Mouse (Mus musculus) retina, postnatal 7 days (tissue): ENCODE measurements around the gene Iars.
"Not testable (repeated sequence)": the region's sequence is repeated elsewhere in the genome, so short reads cannot be mapped to it uniquely, and the experiment has no call there.

Experiments used
- DNase-seq: peaks from one replicate; pipeline ENCODE4 v3.0.0-alpha.2; 2012; ENCODE audit warnings: low read depth, low spot score

Gene Iars

DNA sequence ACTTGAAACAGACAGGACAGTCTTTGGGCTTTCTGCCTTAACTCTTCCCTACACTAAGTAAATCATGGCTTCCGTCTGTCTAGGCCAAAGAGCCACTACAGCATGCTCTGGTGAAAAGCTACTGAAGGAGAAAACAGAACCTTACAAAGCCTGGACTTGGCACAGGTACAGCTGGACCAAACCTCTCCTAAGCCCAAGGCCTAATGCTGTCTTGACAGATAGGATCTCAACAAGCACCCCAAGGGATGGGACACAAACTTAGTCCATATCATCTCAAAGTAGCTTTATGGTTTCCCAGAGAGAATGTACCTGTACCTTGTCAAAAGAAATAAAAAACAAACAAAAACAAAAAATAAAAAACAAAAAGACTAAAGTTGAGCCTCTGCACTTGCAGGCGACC lies 54.5 kb downstream of the Iars start:
- DNase-seq: no peak

GRCm38 (mm10) chr13:49738011-49738410 lies 56.1 kb downstream of the Iars start:
- DNase-seq: no peak

DNA sequence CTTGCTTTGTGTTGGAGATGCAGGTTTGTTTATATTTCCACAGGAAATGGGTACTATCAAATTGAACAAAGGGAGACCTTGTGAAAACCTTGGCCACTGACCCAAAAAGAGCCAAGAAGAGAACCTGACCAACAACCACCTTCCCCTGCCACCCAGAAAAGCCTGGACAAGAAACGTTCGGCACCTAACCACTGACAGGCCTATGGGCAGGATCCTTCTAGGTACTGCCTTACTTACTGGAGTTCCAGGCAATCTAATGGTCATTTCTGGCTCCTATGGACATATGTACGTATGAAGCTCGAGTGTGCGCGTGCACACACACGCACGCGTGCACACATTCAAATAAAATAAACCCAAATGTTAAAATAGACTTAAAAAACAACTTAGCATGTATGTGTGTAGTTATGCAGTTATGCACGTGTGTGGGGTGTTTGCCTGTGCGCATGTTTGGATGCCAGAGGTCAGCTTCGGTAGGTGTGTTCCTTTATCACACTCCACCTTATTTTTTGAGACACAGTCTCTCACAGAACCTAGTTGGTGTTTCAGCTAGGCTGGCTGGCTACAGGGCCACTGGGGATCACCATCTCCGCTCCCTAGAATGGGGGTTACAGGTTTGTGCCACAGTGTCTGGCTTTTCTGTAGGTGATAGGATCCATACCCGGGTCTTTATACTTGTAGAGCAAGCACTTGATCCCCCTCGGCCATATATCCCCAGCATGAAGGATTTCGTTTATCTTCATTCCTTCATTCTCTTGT lies 59.6 kb downstream of the Iars start:
- no peak for DNase-seq

GRCm38 (mm10) chr13:49756591-49756990 lies 74.7 kb downstream of the Iars start:
- DNase-seq: no peak

- no peak for DNase-seq
Measured at GRCm38 (mm10) chr13:49757966-49758365, 76.1 kb downstream of the Iars start.

- no peak for DNase-seq
Measured at GRCm38 (mm10) chr13:49760675-49761074, 78.8 kb downstream of the Iars start.

- no peak for DNase-seq
Measured at GRCm38 (mm10) chr13:49762208-49762607, 80.3 kb downstream of the Iars start.

GRCm38 (mm10) chr13:49765306-49765705 lies 83.4 kb downstream of the Iars start:
- no peak for DNase-seq

DNA sequence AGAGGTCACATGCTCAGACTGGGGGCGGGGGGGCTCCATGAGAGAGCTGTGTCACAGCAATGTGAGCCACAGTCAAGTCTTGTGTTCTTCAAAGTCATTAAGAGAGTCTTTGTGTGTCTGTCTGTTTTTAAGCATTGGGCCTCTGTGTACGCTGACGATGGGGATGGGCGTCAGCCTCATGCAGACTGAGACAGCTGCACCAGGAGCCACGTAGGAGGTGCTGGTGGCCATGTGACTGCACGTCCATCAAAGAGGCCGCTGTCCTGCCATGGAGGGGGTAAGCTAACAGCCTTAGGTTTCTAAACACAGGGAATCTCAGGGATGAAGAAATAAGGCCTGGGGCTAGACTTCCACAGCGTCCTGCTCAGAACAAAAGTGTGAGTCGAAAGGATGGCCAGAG lies 84.4 kb downstream of the Iars start:
- DNase-seq: no peak

- DNase-seq: no peak
Measured at GRCm38 (mm10) chr13:49768048-49768447, 86.1 kb downstream of the Iars start.

- no peak for DNase-seq
Measured at GRCm38 (mm10) chr13:49769111-49769510, 87.2 kb downstream of the Iars start.

DNA sequence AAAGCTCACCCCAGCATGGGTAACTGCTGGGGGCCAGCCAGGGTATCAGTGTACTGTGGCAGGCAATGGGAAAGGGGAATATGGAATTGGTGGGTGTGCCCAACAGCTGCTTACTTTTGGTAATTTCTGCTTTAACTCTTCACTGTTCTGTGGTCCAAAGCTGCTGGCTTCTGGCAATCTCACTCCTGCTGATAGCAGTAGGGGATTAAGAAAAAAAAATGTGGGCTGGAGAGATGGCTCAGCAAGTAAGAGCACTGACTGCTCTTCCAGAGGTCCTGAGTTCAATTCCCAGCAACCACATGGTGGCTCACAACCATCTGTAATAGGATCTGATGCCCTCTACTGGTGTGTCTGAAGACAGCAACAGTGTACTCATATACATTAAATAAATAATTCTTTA lies 89.6 kb downstream of the Iars start:
- DNase-seq: not testable (repeated sequence)
